Mouse (Mus musculus) thymus, postnatal 25 days (tissue): ENCODE results near the gene Ankrd13a.
A peak's percentile ranks its signal among the peaks of the same experiment; 100 is the strongest.
"Not testable (repeated sequence)": the region's sequence is repeated elsewhere in the genome, so short reads cannot be mapped to it uniquely, and the experiment has no call there.

Experiments used
- DNase-seq: peaks from one replicate; pipeline ENCODE4 v3.0.0; 2022

Gene Ankrd13a

DNA sequence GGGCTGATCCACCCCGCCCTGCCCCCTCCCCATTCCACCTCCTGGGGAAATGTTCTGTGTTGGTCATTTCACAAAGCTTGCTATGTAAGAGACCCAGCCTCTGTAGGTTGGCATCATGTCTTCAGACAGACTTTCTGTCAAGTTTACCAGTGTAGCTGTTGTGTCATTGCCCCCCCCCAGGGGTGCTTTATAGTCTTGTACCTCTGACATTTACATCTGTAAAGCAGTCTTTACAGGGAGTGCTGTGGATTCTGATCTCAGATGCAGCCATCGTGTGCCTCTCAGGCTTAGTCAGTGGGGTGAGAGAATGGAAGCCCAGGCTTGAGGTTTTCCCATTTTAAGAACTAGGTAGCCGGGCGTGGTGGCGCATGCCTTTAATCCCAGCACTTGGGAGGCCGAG lies 27.4 kb downstream of the Ankrd13a start:
- no peak for DNase-seq

DNA sequence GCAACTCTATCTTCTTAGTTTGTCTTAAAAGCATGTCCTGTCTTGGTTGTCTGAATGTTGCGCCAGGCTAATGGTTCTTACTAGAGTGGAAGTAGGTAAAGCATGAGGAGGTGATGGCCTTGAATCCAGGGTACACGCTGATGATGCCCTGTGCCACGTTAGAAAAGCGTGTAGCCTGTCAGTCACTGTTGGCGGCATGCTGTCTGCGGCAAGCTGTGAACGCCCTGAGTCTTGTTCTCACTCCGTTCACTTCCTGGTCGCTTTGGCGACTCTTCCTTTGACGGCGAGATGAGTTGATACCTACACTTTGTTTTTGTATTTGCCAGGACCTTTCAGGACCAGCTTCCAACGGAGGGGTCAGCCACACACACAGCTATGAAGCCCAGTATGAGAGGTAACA lies 28.8 kb downstream of the Ankrd13a start:
- DNase-seq, result no peak

DNA sequence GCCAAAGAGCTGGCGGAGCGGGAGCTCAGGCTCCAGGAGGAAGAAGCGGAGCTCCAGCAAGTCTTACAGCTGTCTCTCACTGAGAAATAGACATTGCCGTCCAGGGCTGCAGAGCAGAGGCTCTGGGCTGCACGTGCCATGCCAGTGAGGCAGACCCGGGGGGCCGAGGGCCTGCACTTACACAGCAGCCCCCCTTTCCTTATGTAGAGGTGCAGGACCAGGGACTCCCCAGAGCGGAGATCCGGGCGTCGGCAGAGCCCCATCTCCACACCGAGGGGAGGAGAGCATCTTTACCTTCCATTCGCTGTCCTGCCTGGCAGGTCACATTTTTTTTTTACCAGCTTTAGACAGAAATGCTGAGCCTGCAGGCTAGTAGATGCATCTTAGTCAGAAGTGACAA lies 29.9 kb downstream of the Ankrd13a start:
- DNase-seq, result no peak

DNA sequence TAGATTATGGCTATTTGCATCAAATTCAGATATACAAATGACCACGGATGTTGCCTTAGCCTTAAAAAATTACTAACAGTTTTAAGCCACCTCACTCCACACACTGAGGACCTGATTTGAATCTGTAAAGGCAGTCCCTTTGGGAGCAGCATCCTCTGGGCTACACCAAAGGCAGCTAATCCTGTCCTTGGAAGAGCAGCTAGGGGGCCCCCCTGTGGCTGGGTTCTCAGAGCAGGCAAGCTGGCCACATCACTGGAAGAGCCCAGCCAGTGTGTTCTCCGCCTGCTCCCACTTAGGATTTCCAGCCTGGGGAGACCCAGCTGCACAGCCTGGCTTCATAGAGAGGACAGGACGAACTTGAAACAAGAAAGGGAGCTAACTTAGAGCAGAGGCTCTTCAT lies 30.5 kb downstream of the Ankrd13a start:
- peak; percentile 38 for DNase-seq

DNA sequence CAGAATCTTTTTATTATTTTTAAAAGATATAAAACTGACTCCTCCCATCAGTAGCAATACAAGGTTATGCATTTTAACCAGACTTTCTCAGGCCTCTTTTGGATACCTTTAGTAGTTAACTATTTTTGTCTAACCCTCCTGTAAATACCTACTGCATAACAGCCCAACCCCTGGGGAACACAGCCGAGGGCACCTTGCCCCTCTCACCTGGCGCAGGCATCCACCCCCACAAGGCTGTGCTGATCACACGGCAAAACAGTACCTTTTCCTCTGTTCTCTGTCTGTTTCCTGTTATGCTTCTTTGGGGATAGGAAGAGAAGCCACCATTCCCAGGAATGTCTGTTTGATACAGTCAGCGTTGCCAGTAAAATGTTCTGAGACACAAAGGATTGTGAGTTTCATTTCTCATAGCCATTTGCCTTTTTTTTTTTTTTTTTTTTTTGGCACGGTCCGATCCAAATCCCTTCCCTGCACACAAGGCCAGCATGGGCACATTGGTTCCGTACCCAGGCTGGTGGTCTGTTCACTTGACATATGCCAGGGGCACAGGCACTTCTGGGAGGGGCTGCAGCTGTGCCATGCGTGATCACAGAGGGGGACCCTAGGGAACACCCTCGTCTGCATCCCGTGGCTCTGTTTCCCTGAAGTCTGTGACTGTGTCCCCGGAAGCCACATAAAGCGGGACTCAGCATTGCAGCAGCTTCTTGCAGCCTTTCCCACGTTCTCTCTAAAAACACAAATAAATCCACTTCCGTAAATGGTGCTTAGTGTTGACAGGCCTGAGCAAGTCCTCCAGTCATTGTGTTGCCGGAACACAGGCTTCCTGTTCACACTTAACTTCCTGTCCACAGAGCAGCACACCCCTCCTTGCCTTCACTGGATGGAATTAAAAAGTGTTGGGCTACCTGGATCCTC lies 31.2 kb downstream of the Ankrd13a start:
- peak; percentile 36 for DNase-seq

DNA sequence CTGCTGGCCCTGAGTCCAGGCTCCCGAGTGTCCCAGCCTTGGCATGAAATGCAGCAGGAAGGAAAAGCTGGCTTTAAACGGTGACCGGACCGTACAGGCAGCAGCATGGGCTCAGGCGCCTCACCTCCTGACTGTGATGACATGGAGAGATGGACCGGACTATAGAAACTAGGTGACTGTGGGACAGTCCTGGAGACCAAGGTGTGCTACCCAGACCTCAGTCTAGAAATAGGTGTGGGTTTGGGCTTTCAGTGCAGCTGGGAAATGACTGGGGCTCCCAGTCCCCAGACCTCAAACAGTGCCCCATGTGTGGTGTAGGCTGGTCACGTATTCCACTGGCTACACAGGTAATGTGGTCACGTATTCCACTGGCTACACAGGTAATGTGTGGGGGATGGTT lies 32.2 kb downstream of the Ankrd13a start:
- DNase-seq, result no peak

DNA sequence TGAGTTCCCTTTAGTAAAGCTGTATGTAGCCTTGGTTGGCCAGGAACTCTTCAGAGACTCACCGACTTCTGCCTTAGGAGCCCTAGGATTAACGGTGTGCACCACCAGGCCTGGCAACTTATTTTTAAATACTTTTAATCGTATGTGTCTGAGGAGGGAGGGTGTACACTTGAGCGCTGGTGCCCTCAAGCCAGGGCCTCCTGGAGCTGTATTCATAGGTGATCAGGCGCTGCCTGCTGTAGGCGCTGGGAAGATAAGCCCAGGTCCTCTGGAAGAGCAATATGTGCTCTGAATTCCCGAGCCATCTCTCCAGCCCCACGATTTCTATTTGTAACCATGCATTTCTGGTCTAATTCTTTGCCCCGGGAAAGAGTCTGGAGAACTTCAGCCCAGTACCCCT lies 32.6 kb downstream of the Ankrd13a start:
- DNase-seq, result no peak

DNA sequence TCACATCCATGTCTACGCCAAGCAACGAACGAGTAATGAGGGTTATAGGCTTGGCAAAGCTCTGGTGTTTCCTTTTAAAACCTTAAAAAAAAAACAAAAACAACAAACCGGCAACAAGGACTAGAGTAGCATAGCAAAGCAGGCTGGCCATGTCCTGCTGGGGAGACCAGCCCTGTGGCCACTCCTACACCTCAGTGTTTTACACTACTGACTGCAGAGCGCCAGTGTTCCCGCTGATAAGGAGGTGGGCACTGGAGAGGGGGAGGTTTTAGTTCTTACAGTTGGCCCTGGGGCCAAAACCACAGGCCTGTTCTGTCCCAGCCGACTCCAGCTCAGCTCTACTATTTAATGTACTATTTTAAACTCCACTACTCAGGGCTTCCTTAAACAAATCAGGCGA lies 33.0 kb downstream of the Ankrd13a start:
- no peak for DNase-seq

DNA sequence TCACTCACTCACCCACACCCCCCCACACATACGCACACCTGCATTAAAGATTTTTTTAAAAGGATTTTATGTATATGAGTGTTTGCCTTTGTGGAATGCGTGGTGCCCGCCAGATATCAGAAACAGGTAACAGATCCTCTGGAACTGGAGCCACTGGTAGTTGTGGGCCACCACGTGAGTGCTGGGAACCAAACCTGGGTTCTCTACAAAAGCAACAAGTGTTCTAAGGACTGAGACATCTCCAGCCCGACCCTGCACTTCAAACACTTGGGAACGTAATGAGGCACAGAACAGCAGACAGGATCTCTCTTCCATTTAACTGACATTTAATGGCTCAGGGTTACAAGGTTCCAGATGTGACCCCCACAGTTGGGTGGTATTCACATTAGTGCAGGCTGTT lies 33.4 kb downstream of the Ankrd13a start:
- no peak for DNase-seq

DNA sequence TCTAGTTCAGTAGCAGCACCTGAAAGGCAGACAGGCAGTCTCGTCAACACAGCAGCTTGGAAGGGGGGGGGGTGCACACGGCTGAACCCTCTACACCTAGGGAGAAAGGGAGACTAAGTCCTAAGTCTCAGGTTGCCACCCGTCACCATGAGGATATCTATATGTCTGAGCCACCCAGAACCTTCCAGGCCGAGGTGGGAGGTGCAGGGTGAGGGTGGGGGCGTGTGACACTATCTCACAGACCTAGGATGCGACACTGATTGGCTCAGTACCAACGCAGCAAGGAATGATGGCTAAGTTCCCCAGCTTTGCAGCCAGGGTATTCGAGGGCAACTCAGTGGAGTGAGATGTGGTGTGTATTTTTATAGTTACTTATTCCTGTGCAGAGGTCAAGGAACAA lies 33.9 kb downstream of the Ankrd13a start:
- DNase-seq, result no peak

DNA sequence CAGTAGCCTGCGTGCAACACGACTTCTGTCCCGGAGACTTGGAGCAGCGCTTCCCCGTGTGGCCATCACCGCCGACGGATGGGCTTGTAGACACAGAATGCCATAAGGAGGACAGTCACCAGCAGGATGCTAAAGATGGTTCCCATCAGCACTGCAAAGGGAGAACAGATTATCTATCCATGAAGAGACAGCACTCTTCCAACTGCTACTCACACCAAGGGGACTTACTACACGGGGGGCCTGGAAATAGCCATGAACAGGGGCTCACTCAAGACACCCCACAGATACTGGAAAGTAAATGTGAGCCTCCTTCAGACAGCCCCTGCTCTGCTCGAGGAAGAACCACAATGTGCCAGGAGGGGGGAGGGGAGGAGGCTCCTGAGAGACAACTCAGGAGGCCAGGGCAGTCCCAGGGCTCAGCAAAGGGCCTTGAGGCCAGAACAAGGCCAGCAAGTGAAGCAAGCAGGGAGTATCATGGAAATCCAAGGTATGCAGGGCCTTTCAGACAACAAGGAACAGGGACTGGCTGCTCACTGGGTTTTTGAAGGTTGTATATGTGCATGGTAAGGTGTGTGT lies 34.8 kb downstream of the Ankrd13a start:
- no peak for DNase-seq

DNA sequence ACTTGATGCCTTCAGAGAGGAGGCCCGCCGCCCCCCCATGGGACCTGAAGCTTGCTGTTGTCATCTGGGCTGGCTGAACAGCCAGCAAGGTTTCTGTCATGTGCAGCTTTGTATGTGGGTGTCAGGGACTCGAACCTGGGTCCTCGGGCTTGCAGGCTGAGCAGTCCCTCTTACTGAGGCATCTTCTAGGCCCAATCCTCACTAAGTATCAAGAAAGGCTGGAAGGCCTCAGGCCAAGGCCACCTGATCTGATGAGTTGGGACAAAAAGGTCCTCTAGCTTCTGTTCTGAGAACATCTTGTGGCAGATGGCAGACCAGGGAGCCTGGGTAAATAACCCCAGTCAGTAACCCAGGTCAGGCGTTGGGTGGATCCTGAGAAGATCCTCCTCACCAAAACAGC lies 35.3 kb downstream of the Ankrd13a start:
- DNase-seq, result no peak

DNA sequence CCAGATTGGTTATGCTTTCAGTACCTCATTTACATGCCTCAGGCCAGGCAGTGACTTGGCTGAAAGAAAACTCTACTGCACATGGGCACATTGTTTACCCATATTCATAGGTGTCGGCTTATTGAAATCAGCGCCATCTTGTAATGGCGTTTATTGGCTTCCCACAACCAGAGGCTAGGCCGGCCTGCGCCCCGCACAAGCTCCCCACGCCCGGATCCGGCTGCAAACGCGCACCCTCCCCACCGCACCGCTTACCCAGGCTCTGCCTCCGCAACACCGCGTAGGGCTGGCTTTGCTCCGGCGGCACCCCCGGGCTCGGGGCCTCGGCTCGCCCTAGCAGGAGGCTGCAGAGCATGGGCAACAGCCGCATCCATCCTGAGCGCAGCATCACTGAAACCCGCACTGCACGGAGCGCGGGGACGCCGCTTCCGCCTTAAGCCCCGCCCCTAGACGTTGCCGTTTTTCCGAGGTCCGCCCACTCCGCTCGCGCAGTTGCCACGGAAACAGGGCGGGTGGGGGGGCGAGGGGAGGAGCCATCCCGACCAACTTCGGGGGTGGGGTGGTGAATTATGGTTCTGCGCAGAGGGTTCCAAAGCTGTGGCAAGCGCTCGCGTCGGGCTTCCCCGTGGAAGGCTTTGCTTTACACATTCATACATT lies 39.2 kb downstream of the Ankrd13a start:
- peak; percentile 86 for DNase-seq

DNA sequence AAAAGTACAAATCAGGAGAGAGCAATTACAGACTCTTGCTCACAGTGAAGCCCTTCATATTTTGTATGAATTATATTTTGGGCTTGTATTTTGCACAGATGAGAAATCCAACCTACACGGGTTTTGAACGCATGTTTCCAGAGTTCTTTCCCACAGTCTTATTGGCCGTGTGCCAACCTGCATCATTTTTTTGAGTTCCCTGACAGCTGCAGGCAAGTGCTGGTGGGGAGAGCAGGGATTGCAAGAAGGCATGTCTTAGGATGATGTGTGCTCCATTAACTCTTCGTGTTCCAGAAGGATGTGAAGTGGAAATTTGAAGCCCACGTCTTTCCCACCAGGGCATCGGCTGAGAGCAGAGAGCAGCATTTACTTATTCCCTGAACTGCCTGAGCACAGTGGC lies 42.1 kb downstream of the Ankrd13a start:
- DNase-seq, result no peak

DNA sequence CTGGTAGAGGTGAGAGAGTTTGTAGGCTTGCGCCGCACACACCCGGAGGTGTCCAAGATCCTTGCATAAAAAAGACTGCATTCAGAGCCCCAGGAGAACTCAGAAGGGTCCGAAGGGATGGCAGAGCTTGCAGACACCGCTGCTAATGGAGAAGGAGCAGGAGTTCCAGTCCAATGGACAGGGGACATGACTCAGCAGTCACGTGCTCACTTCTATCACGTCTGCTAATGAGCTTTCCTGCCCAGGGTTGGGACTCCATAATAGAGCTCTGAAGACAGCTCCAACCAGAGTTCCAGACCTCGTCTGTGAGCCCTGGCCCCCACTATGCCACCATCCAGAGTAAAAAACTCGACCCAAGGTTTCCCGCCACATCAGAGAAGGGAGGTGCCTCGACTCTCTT lies 43.6 kb downstream of the Ankrd13a start:
- DNase-seq, result no peak

DNA sequence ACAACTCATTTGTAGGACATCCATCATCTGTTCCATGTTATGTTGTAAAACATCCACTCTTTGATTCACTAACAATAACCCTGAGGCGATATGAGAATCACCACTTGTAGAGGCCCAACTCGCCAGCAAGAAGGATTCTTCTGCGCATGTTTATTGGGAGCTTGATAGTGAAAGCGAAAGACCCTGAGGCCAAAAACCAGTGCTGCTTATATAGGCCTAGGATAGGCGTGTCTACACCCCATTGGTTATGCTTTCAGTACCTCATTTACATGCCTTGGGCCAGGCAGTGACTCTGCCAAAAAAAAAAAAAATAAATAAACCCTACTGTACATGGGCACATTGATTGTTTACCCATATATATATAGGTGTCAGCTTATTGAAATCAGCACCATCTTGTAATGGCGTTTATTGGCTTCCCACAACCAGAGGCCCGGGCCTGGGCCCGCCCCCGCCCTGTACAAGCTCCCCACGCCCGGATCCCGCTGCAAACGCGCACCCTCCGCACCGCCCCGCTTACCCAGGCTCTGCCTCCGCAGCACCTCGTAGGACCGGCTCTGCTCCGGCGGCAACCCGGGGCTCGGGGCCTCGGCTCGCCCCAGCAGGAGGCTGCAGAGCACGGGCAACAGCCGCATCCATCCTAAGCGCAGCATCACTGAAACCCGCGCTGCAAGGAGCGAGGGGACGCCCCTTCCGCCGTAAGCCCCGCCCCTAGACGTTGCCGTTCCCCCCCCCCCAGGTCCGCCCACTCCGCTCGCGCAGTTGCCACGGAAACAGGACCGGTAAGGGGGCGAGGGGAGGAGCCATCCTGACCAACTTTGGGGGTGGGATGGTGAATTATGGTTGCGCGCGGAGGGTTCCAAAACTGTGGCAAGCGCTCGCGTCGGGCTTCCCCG lies 48.6 kb downstream of the Ankrd13a start, which contains the start of gene 1500011B03Rik:
Gene 1500011B03Rik, minus strand, starts transcription at position 673 of the 893 bp plus-strand sequence.
- DNase-seq, result peak; percentile 74

DNA sequence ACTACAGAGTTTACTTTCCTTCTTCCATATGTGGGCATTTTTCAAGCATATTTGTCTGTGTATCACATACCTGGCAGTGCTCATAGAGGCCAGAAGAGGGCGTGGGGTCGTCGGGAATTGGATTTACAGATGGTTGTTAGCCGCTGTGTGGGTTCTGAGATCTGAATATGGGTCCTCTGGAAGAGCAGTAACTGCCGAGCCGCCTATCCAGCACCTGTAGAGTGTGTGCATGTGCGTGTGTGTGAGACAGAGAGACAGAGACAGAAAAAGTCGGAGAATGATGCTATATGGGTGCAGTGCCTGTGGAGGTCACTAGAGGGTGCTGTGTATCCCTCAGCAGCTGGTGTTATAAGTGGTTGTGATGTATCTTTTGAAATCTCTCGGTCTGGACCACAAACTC lies 49.7 kb downstream of the Ankrd13a start:
- peak; percentile 63 for DNase-seq

DNA sequence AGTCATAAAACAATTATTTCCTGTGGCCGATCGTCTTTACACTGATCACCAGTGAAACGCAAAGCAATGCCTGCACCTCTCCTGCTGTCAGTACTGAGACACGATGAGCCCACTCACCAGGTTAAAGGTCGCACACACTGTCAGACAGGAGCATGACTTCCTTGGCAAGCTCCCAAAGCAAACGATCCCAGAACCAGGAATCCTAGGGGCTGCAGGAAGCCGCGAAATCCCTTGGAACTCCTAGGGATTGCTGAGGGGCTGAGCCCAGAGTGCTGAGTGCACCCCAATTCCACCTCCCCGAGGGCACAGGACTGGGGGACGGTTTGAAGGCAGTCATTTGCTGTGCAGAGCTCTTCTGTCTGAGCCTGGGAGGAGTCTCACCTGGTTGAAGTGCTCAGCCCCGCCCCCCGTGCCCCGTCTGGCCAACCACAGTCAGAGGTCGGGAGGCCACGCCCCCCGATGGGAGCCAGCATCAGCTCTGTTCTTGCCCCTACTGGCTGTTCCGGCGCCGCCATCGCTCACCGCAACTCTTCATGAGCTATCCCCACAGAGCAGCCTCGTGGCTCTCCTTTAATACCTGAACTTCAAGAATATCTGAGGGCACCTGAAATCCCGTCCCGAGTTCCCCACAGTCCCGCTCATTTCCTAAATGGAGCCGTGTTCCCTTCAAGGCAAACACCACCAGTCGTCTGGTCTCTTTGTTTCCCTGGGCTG lies 51.7 kb downstream of the Ankrd13a start:
- peak; percentile 87 for DNase-seq

DNA sequence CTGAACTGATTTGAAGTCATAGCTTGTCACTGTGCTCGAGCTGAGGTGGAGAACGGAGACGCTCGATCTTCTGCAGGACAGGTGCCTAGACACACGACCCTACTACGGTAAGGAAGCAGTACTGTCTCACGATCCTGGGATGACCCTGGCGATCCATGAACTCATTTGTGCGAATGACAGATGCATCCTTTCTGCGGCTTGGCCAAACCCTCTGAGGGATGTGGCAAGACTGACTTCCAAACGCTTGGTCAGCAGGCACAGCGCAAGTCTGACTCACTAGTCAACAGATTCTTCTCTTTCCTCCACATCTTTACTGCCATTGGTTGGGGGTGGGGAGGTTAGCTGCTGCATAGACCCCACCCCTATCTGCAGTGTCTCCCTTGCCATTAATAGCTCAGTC lies 53.0 kb downstream of the Ankrd13a start:
- no peak for DNase-seq

DNA sequence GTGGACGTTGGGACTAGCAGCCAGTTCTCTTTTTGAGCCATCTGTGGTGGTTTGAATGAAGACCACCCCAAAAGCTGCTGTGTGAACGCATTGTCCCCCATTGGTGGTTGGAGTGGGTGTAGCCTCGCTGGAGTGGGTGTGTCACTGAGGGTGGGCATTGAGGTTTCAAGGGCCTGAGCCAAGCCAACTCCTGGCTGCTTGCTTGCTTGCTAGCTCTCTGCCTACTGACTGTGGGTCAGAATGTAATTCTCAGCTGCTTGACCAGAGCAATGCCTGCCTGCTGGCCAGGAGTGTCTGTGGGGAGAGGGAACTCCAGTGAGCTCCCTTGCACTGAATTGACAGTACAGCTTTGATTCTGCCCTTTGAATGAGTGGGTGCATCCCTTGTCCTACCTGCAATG lies 55.3 kb downstream of the Ankrd13a start:
- DNase-seq, result no peak

DNA sequence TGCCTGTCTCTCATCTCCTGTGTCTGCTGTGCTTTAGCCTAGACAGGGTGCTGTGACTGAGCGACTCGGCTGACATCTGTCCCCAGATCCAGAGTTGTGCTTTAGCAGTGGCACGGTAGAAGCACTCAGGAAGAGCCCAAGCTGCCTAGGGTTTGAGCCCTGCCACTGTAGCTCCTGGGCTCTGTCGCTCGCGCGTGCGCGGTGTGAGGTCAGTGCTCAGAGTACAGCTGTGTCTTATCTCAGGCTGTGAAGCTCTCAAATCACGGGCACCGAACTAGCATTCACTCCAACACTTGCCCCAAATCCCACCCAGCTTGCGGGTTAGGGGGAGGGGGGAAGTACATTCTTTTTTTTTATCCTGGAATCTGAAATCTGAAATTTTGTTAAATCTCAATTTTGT lies 62.4 kb downstream of the Ankrd13a start:
- DNase-seq, result no peak

DNA sequence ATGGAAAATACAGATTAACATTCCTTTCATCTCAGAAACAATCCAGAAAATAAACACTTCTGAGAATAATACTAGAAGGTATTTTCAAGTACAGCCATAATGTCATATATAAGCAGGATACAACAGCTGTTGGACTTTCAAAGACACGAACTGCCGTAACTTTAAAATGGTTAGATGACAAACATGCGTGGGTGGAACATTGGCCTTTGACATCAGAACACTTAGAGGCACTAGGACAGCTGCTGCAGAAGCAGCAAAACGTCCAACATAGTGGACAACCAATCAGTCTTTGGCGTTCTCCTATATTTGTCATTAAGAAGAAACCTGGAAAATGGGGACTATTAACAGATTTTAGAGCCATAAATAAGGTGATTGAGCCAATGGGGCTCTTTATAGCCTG lies 66.0 kb downstream of the Ankrd13a start:
- not testable (repeated sequence) for DNase-seq
